Mouse (Mus musculus): ENCODE measurements around the gene Spata3.

Spata3 gene

DNA sequence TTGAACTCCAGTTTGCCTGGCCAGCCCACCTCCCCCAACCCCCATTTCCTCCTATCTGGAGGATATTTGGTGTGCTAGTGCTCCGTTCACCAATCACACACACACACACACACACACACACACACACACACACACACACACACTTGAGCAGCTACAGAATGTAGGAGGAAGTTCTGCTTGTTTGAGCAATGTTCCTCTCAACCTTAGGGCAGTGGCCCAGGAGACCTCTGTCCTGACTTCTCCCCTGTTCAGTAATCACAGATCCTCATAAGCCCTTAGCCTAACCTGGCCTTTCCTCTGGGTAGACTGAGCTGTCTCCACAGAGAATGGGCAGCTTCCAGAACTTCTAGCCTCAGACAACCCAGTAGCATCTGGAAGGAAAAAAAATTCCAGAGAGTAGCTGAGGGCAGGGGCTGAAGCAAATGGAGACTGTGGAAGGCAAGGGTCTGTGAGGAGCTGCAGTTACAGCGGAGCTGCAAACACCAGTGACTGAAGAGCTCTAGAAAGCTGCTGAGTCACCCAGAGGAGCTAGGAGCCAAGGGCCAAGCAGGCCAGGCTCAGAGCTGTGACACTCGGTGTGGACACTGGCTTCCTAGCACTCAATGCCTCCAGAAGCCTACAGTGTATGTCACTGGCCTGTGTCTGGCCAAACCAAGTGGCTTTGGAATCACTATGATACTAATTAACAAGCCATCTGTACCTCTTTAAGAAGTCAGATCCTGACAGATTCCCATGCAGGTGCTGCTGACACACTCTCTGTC lies 21.8 kb downstream of the Spata3 start:
- DNase-seq, result no peak

GRCm38 (mm10) chr1:86040131-86040530 lies 23.5 kb downstream of the Spata3 start:
- no peak for DNase-seq

DNA sequence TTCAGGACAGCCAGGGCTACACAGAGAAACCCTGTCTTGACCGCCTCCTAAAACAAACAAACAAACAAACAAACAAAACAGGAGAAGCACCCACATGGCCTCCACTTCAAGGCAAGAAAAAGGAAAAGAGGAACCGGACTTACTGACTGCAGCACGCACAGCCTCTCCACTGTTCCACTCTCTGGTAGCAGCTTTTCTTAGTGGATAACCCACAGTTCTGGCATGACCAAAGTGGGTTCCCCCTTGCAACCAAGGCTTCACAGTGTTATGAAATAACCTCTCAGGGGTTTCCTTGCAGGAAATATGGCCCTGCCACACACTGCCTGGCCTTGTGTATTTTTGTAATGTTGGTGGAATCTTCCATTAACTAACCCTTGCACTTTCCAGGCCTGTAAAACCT lies 24.2 kb downstream of the Spata3 start:
- no peak for DNase-seq

- DNase-seq, result no peak
Measured at GRCm38 (mm10) chr1:86045056-86045455, 28.4 kb downstream of the Spata3 start.

DNA sequence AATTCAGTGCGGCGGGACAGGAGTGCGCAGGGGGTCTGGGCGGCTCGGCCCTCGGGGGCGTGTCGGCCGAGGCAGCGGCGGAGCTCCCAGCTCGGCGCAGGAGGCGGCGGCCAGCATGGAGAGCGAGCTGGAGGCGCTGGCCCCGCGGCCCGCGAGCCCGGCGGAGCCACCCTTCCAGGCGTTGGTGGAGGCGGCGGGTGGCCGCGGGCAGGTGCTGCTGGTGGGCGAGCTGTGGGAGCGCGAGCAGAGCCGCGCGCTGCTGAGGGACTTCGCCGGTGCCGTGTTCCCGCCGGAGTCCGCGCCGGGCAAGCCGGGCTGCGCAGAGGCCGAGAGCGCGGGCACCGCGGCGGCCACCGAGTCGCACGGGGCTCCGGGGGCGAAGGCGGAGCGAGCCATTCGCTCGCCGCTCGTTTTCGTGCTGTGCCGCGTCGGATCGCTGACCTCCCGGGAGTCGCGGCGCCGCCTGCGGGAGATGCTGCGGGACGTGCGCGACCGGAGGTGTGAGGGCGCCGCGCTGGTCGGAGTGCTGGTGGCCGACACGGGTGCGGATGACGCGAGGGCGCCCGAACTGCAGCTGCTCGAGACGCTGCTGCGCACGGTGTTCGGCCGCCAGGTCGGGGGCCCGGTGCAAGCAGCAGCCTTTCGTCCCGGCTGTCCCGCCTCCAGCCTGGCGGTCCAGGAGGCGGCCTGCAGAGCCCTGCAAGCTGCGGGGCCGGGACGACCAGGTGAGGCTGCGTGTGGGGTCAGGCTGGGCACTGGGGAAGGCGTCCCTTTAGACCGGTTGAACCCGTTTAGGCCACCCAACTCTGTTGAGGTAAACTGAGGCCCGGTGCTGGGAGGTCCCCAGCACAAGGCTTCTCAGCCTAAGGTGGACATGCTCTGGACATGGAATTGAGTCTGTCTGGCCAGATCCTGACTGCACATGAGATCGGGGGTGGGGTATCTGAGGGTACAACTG lies 29.5 kb downstream of the Spata3 start, which contains the start of gene 2810459M11Rik:
2810459M11Rik (plus strand) TSS at position 16 of the 958 bp plus-strand sequence.
- DNase-seq, result no peak

GRCm38 (mm10) chr1:86046833-86047563 lies 30.4 kb downstream of the Spata3 start:
- no peak for DNase-seq

GRCm38 (mm10) chr1:86048231-86048630 lies 31.6 kb downstream of the Spata3 start:
- no peak for DNase-seq

DNA sequence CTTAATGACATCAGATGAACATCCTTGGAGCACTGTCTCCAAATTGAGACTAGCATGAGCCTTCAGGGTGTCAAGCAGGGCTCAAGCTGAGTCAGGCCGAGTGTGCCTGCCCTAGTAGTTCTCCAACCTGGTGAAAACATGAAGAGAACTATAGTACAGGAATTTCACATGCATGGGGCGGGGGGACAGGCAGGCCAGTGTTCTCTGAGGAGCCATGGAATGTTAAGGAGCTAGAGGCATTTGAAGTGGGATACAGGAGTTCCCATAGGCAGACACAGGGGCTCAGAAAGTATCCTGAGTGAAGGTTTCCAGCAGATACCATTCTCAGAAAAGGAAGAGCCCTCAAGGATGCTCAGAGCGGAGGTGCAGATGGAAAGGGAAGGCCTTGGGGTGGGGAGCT lies 32.1 kb downstream of the Spata3 start:
- DNase-seq, result no peak

DNA sequence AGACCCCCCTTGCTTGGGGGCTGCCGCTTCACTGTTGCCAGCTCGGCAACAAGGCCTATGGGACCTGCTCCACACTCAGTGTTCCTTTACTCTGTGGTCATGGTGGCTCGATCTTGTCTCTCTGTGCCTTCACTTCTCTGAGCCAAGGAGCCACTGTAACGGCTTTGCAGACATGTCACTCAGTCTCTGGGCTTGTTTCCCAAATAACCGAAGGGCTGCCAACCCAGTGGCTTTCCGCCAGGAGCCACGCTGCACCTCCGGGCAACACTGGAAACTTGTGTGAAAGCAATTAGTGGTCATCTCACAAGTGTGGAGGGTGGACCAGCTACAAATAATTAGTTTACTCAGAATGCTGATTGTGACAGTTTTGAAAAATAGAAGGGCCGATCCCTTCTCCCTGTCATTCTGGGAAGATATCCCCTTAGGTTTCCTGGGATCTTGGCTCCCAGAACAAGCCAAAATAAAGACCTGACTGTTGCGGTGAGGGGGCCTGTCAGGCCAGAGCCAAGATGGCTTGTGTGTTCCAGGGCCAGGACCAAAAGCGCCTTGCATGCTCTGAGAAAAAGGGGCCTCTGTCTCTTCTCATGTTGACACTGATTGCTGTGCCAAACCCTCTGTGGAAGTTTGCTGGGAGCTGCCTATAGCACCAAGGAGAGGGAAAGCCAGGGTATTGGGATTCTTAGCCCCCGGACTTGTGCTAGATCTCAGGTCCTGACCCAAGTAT lies 36.7 kb downstream of the Spata3 start:
- peak; percentile 77 for DNase-seq

DNA sequence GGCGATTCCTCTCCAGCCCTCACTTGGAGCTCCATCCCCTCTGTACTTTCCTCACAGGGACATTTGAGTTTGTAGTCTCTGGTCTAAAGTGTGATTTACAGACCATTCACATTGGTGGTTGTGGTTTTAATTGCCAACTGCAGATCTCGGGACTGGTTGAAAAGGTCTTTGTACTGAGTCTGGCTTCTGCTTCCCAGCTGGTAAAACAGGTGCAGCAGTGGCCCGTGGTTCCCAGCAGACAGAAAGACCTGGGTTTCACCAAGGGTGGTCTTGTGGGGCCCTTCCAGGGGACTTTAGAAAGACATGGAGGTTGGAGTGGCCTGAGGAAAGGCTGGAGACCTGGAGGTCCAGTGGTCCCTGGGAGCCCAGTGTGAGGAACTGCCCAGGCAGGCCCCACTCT lies 38.3 kb downstream of the Spata3 start:
- no peak for DNase-seq

GRCm38 (mm10) chr1:86056284-86056683 lies 39.7 kb downstream of the Spata3 start:
- no peak for DNase-seq

GRCm38 (mm10) chr1:86058856-86059769 lies 42.5 kb downstream of the Spata3 start:
- peak; percentile 94 for DNase-seq

DNA sequence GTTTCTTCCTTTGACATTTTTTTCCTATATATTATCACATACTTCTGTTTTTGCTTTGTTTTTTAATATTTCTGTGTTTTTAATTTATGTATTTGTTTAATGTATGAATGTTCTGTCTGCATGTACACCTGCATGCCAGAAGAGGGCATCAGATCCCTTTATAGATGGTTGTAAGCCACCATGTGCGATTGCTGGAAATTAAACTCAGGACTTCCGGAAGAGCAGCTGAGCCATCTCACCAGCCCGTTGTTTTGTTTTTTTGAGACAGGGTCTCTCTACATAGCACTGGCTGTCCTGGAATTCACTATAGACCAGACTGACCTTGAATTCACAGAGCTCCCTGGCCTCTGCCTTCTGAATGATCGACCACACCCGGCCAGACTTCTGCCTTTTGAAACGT lies 45.9 kb downstream of the Spata3 start:
- no peak for DNase-seq

DNA sequence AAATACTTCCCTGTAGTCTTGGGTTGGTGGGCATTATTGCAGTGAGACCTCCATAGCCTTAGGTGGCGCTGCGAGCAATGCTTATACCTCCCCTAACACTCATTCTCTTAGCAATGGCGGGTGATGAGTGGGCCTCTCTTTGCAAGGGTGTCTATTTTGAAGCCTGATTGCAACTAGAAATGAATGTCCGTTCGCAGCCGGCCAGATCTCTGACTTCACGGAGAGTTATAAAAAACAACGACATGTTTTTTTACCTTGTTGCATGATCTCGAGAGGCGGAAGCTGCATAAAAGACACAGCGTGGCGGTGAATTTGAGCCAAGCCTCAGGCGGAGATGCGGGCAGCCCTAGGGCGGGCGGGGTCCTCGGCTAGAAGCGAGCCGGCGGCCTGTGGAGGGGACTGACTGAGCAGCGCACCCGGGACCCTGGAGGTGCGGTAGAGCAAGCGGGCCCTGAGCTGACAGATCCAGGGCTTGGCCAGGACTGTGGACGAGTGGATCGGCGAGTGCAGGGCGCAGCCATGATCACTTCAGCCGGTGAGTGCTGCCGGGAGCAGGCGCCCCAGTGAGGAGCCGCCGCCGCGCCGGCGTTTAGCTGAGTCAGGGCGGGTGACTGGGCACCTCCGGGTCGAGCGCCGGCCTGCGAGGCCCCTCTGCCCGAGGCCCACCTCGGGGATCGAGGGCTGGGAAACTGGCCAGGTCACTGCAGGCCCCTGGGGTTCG lies 47.8 kb downstream of the Spata3 start, which contains the start of gene Psmd1:
Psmd1 (plus strand) TSS at position 117 of the 721 bp plus-strand sequence.
- peak; percentile 90 for DNase-seq

DNA sequence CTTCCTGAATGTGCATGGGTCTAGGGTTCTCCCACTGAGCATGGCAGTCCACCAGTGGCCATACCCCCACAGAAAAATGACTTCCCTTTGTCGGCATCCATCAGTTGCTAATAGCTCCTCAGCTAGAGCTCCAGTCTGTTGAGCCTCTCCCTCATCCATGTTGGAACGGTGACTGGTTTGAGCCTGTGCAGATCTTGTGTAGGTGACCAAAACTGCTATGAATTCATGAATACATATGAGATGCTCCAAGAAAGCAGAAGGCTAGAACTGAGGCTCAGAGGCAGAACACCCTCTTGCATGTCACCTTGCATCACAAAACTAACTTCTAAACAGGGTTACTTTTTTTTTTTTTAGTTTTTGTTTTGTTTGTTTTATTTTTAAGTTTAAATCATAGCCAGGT lies 59.9 kb downstream of the Spata3 start:
- DNase-seq, result no peak
